Mouse (Mus musculus) left cerebral cortex, postnatal 25 days (tissue): ENCODE data around the gene Cd69. TPM values are rescaled to one million over a fixed set of nuclear protein-coding genes. Genes with fewer than 3 reads are reported as not detected.

ENCODE experiments used
- DNase-seq, 2 experiments: peaks; one replicate each; pipeline ENCODE4 v3.0.0; 2022; ENCODE audit warnings: low spot score in 2 of 2, mixed read lengths in 1 of 2
- intact Hi-C: fragments of 180-260 bp; cut with DNase I; formaldehyde crosslinking; loops from one replicate; pipeline ENCODE4 v1.15.1; 2025
- total RNA-seq, 2 experiments: library from RNA; stranded (reverse); gene quantifications; 2 replicates each; pipeline ENCODE4 v1.2.3; 2021

Cd69 gene
- not detected for total RNA-seq

DNA sequence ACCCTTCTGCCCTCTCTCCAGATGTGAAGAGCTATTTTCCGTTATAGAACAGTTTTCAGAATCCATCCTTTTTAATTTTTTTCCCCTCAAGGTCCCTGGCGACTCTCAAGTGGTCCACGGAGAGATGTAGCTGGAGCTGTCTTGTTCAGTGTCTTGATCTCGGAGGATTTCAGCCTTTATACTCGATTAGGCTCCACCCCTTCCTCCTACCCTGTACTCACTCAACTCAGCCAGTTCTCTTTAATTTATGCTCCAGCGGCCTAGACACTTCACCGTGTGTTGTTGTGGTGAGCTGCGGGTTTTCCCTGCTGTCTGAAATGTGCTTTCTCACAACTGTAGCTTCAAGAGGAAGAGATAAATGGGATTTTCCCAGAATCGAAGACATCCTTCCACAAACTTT lies at the start of gene Cd69:
Gene Cd69, minus strand, starts transcription at position 217 of the 400 bp plus-strand sequence.
- DNase-seq = no peak
- intact Hi-C loops = no loop called here

DNA sequence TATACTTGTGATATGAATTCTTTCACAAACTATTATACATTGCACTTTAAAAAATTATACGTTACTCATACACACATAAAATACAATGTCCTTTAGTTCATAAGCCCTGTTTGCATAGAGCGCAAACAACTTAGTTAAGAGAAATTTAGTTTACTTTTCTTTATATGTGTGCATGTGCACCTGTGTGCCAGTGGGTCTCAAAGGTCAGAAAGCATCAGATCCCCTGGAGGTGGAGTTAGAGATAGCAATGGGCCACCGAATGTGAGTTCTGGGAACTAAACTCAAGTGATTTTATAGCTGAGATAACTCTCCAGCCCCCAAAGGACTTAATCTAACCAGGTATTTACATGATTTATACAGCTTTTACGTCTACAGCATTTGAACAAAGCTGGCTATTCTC lies 44.1 kb upstream of the Cd69 start:
- no peak for DNase-seq
- intact Hi-C loops = no loop called here

DNA sequence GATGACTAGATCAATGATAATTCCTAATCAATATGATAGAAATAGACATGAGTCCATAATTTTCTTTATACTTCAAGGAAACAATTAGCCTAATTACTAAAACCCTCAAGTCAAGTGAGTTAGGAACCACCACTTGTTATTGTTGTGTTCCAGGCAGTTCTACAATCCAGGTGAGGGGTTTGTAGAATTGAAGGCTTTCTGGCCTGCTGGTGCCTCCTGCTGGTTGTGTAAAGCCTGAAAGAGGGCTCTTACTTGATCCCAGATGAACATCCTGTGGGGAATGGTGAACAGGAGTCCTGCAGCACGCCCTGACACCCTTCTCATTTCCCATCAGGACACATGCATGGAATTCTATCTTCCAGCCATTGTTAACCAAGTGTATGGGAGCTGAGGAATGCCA lies 43.2 kb upstream of the Cd69 start:
- DNase-seq = no peak
- intact Hi-C loops = no loop called here

DNA sequence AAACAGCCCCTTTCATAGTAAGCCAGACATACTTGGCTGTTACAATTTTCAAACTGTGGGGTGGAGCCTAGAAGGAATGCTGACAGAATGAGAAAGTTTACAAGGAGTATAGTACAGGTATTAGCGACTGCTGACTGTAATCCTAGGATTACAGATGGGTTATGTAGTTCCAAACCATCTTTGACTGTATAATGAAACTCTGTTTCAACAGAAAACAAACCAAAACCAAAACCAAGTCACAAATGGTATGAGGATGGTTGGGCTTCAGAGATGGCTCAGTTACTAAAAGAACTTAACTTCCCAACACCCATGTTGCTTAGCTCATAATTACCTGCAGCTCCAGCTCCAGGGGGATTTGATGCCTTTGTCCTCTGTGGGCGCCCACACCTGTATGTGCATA lies 41.2 kb upstream of the Cd69 start:
- DNase-seq = no peak
- intact Hi-C loops = no loop called here

DNA sequence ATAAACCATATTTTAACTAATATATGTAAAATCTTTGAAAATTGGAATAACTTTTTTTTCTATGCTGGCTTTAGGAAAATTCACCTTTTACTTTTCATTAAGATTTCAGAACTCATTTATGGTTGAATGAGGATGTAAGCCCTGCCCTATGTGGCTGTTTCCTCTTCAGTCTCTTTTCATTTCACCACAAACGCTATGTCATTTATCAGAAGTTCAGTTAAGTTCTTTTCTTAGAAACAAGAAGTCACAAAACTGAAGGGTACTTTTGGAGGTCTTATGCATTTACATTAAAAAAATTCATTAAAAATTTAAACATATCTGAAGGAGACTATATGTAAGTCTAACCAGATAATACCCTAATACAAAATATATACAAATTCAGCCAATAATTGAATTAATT lies 40.5 kb upstream of the Cd69 start:
- intact Hi-C loops = no loop called here
- DNase-seq = no peak

GRCm38 (mm10) chr6:129314655-129315168 lies 39.5 kb upstream of the Cd69 start:
- intact Hi-C loops = no loop called here
- DNase-seq = no peak

GRCm38 (mm10) chr6:129312499-129312898 lies 37.3 kb upstream of the Cd69 start:
- DNase-seq = no peak
- intact Hi-C loops = no loop called here

- no peak for DNase-seq
- intact Hi-C loops = no loop called here
Measured at GRCm38 (mm10) chr6:129304180-129304579, 28.9 kb upstream of the Cd69 start.

- intact Hi-C loops = no loop called here
- no peak for DNase-seq
Measured at GRCm38 (mm10) chr6:129288708-129289107, 13.5 kb upstream of the Cd69 start.

DNA sequence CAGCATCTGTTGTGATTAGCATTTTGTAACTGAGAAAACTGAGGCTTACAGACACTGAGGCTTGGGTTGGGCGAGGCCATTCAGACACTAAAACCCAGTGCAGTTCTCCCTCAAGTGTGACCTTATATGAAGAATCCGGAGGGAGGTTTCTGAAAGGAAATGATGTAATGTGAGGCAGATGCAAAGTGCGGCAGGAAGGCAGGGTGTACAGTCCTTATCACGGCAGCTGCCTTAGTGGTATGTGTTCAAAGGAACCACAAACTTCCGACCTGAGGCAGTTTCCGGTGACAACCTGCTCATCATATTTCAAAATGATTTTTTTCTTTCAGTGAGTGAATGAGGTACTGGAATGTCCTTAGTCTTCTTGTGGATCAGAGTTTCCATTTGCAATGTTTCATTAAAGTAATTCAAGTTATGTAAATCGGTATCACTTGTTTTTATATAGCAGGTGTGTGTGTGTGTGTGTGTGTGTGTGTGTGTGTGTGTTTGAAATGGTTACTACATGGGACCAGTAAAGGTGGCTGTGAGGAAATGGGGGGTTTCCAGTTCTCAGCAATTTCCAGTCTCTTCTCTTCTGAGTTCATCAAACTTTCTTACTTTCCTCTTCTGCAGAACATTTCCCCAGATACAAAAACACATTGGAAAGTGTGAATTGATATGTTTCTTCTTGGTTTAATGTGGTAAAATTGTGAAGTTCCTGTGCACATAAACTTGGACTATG lies 9.3 kb upstream of the Cd69 start:
- DNase-seq = no peak
- intact Hi-C loops = no loop called here

DNA sequence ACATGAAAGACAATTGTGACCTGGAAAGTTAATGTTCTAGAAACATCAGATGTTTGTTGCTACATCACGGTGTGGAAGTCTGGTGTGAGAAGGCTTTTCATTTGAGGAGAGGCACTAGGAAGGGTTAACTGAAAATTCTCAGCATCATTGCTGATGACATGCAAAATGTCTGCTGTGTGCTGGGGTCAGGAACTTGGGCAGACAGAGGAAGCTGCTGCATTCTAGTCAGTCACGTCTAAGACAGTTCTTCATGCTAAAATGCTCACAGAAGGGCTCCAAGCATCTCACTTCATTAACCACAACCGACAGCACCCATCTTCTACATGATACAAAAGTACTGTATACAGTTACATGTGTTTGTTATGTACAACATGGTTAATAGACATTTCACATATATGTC lies 8.0 kb upstream of the Cd69 start:
- no peak for DNase-seq
- intact Hi-C loops = no loop called here

DNA sequence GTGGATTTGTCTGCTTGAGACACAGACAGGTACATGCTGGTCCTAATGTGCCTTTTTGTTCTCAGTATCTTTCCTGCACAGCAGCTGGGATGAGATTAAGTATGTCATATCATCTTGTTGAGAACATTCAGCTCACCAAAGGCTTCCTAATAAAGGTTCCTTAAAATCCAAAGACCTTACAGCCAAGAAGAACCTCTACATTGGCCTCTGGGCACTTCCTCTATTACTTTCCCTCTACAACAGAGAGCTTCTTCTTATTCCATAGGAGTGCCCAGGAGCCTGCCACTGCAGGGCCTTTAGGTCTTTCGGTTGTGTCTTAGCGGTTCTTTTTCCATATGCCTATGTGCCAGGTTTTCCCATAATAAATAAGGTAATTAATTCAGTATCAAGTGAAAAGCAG lies 1.2 kb upstream of the Cd69 start:
- no peak for DNase-seq
- intact Hi-C loops = no loop called here

DNA sequence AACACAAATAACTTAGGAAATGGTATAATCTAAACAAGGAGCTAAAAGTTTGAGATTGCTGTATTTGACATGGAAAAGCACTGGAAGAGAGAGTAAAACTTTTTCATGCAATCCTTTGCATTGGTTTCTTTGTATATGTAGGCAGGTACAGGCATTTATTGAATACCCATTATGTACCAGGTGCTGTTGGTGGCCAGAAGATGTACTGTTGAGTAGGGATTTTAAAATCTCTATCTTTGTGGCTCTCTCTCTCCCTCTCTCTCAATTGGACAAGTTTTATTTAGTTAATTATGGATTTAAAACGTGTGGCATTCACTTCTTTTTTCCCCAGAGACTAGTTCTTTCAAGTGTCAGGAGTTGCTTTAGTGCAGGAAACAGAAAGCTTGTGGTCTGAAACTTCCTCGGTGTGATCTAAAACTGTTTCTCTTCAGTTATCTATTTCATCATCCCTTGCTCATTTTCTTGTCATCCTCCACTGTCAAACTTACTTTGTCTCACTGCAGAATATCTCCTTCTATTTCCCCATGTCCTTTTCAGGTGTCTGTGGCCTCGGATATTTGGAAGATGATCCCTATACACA lies 478 bp upstream of the Cd69 start:
- DNase-seq = no peak
- intact Hi-C loops = no loop called here

DNA sequence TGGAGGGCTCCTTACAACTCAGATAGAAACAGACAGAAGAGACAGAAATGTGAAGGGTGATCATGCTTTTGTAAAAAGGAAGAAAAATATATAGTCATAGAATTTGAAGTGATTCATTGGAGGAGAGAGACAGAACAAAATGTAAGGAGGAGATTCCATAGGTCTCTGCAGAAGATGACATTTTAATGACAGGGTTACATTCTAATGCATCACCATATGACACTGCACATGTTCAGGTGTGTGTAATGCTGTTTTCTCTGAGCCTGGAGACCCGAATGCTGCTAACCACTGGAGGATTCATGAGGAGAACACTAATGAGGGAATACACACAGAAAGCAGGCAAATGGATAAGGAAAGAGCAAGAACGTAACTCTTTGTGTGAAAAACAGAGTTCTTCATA lies 760 bp downstream of the Cd69 start:
- intact Hi-C loops = no loop called here
- no peak for DNase-seq

GRCm38 (mm10) chr6:129273662-129274061 lies 1.6 kb downstream of the Cd69 start:
- intact Hi-C loops = no loop called here
- no peak for DNase-seq

DNA sequence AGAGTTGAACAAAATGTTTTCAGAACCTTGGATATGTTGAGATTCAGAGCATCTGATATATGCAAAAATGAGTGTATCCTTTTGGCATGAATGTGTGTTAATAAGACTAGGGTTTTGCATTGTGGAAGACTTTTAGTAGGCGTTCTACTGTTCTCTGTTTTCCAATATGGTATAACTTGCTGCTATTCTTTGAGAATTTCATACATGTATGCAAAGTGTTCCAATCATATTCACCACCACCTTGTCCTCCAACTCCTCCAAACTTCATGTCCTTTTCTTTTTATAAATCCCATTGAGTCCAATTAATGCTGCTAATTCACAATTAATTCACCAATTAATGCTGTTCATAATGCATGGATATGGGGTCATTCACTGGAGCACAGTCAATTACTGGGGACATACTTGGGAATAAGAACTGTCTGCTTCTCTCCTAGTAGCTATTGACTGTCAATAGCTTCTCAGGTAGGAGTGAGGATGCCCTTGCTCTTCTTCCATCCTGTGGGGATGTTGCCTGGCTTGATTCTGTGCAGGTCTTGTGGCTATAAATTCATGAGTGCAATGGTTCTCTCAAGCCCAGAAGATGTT lies 8.7 kb downstream of the Cd69 start:
- intact Hi-C loops = no loop called here
- no peak for DNase-seq

GRCm38 (mm10) chr6:129265821-129266220 lies 9.4 kb downstream of the Cd69 start:
- no peak for DNase-seq
- intact Hi-C loops = no loop called here

GRCm38 (mm10) chr6:129260940-129261339 lies 14.3 kb downstream of the Cd69 start:
- intact Hi-C loops = loop anchor here (2.0 kb wide), 1 partner anchor 106 kb away; no protein-coding TSS in a partner anchor
- no peak for DNase-seq

DNA sequence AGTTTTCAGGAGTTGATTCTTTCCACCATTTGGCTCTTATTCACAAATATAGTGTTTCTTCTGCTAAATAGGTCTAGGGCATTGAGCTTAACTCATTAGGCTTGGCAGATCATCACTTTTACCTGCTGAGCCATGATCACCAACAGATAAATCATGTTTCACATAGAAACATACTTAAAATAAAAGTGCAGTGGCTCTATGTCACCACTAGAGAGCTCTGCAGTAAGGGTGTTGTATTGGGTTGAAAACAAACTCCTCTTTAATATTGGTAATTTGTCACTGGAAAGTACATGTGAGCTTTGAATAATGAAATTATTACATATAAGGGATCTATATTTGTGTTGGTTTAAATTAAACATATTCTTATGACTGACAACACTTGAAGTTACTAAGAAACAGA lies 15.2 kb downstream of the Cd69 start:
- no peak for DNase-seq
- intact Hi-C loops = loop anchor here (2.0 kb wide), 1 partner anchor 107 kb away; no protein-coding TSS in a partner anchor

- no peak for DNase-seq
- intact Hi-C loops = loop anchor here (5.0 kb wide), 1 partner anchor 169 kb away; no protein-coding TSS in a partner anchor
Measured at GRCm38 (mm10) chr6:129256018-129256417, 19.2 kb downstream of the Cd69 start.
